Mouse (Mus musculus) lung, postnatal 0 days (tissue): ENCODE data around the gene Ttll11.

Source experiments
- CTCF ChIP-seq: IDR thresholded peaks from 2 replicates; pipeline ENCODE4 v1.5.1; 2016; ENCODE audit warnings: antibody characterized with exemption, mild to moderate bottlenecking
- EP300 ChIP-seq: IDR thresholded peaks from 2 replicates; pipeline ENCODE4 v1.6.1; 2016; ENCODE audit warnings: antibody characterized with exemption, mild to moderate bottlenecking, control low read depth

DNA sequence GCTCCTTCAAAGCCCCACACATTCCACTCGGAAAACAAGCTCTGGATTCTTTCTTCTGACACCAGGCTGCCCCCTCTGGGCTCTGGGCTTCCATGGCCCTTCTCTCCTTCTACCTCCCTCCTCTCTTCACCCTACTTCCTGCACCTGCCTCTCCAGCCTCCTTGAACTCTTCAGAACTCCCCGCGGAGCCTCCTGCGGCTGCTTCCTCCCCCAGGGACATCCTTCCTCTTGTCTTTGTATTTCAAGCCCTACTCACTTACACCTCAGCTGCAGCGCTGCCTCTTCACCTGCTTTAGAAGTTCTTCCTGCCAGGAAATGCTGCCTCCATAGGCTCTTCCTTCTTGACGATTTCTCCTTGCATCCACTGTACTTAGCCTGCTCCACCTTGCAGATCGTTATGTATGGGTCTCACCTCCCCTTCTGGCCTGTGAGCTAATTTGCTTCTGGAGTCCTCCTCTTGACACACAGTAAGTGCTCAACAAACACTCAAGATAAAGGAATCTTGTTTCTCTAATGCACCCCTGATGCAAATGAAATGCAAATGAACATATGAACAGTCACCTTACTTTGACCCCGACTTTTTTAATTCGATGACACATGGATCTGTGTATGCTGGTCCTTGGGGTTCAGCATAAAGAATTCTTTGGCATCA is 97.3 kb downstream of the Ttll11 start:
- no peak for TF ChIP-seq CTCF
- TF ChIP-seq EP300 = no peak
